Mouse (Mus musculus) forebrain, postnatal 0 days (tissue): Measurements from ENCODE around the gene Txnrd1. TPM values are rescaled to one million over a fixed set of nuclear protein-coding genes. Genes with fewer than 3 reads are reported as not detected.
A peak's percentile ranks its signal among the peaks of the same experiment; 100 is the strongest.

Experiments
- ATAC-seq: fragments of 200-750 bp; cut with Nextera tagmentation; 2 replicates; pipeline ENCODE4 v1.8.0; 2017; ENCODE audit warnings: mild to moderate bottlenecking, moderate library complexity
- DNase-seq: peaks from one replicate; pipeline ENCODE4 v3.0.0-alpha.2; 2015
- H3K27ac ChIP-seq: fragments of 300-500 bp; sonication (generic); 2 replicates; pipeline ENCODE4 v1.5.1; 2014; ENCODE audit warnings: low read depth, mild to moderate bottlenecking, antibody characterized with exemption, low read length, moderate library complexity, mixed read lengths
- H3K27me3 ChIP-seq: fragments of 300-500 bp; sonication (generic); 2 replicates; pipeline ENCODE4 v1.6.1; 2014; ENCODE audit warnings: mild to moderate bottlenecking, low read length, mixed read lengths; ENCODE audit not compliant: insufficient read depth
- H3K36me3 ChIP-seq: fragments of 300-500 bp; sonication (generic); 2 replicates; pipeline ENCODE4 v1.6.1; 2014; ENCODE audit warnings: mild to moderate bottlenecking, moderate library complexity; ENCODE audit not compliant: insufficient read depth
- H3K4me1 ChIP-seq: fragments of 300-500 bp; sonication (generic); 2 replicates; pipeline ENCODE4 v1.6.1; 2014; ENCODE audit warnings: antibody characterized with exemption; ENCODE audit not compliant: insufficient read depth
- H3K4me2 ChIP-seq: fragments of 300-500 bp; sonication (generic); 2 replicates; pipeline ENCODE4 v1.6.1; 2014; ENCODE audit warnings: low read depth, mild to moderate bottlenecking, moderate library complexity
- H3K4me3 ChIP-seq: fragments of 300-500 bp; sonication (generic); 2 replicates; pipeline ENCODE4 v1.5.1; 2014; ENCODE audit warnings: low read depth, low read length, mixed read lengths
- H3K9ac ChIP-seq: fragments of 300-500 bp; sonication (generic); 2 replicates; pipeline ENCODE4 v1.6.1; 2014; ENCODE audit warnings: mild to moderate bottlenecking
- H3K9me3 ChIP-seq: fragments of 300-500 bp; sonication (generic); 2 replicates; pipeline ENCODE4 v1.6.1; 2016; ENCODE audit warnings: low read length
- CTCF ChIP-seq: sonication (generic); IDR thresholded peaks from 2 replicates; pipeline ENCODE4 v1.5.1; 2016; ENCODE audit warnings: antibody characterized with exemption, control low read depth, low read depth
- WGBS: fragments of 180-500 bp; shearing (Covaris S2); extraction: QIAGEN DNeasy Blood & Tissue Kit; methylation state at CpG from one replicate; pipeline ENCODE4 v1.1.7; 2014; 5-methylcytosine and 5-hydroxymethylcytosine counted together
- polyA plus RNA-seq: library from polyadenylated mRNA; unstranded; fragments of >200 nt; fragmentation: Nextera tagmentation; extraction: Ambion mirVana; gene quantifications from 2 replicates; pipeline ENCODE4 v1.2.1, GENCODE M21; 2015
- total RNA-seq: library from RNA; depleted of rRNA; stranded (reverse); fragments of >200 nt; gene quantifications from 2 replicates; pipeline ENCODE4 v1.2.3, GENCODE M21; 2014

Txnrd1 gene
- total and polyA plus RNA-seq, 2 experiments from 2014 or later = 81.5 to 108 TPM

- H3K4me3 ChIP-seq = no peak overlapping the region
- TF ChIP-seq CTCF = peak; percentile 88
- H3K4me2 ChIP-seq = peak overlapping the region; percentile 37
- 13% methylated on average over 9 of the region's 9 CpGs for WGBS
- peak; percentile 42; the same call in 1 of the 2 replicates for ATAC-seq
- no peaks in the 10 kb centered on the region for H3K9me3 ChIP-seq
- H3K36me3 ChIP-seq = no peaks in the 10 kb centered on the region
- no peaks in the 10 kb centered on the region for H3K27me3 ChIP-seq
- peak; percentile 87 for DNase-seq
- peaks cover 4% of the 10 kb centered on the region; the same call in 1 of the 2 replicates for H3K4me1 ChIP-seq
- H3K27ac ChIP-seq = no peak overlapping the region
- H3K9ac ChIP-seq = no peak overlapping the region
These were observed 75.6 kb downstream of the Txnrd1 start for GRCm38 (mm10) chr10:82909382-82909781.

GRCm38 (mm10) chr10:82910198-82910597, 76.4 kb downstream of the Txnrd1 start:
- Histone ChIP-seq H3K27me3 (no peaks in the 10 kb centered on the region), H3K4me1 (peaks cover 4% of the 10 kb centered on the region; the same call in 1 of the 2 replicates), H3K36me3 (no peaks in the 10 kb centered on the region), H3K9me3 (no peaks in the 10 kb centered on the region), H3K9ac (no peak overlapping the region), H3K27ac (no peak overlapping the region), H3K4me2 (no peak overlapping the region), H3K4me3 (no peak overlapping the region)
- WGBS = 72% methylated on average over 3 of the region's 3 CpGs
- ATAC-seq (no peak), DNase-seq (no peak)
- peak; percentile 58 for TF ChIP-seq CTCF

GRCm38 (mm10) chr10:82913238-82913637, 79.5 kb downstream of the Txnrd1 start:
- Histone ChIP-seq H3K27ac (no peak overlapping the region), H3K36me3 (no peaks in the 10 kb centered on the region), H3K9ac (no peak overlapping the region), H3K27me3 (no peaks in the 10 kb centered on the region), H3K4me3 (no peak overlapping the region), H3K4me2 (no peak overlapping the region), H3K9me3 (no peaks in the 10 kb centered on the region), H3K4me1 (peaks cover 4% of the 10 kb centered on the region; the same call in 1 of the 2 replicates)
- no peak for TF ChIP-seq CTCF
- WGBS = 86% methylated on average over 4 of the region's 4 CpGs
- no peak for ATAC-seq
- DNase-seq = no peak

GRCm38 (mm10) chr10:82913772-82914171, 80.0 kb downstream of the Txnrd1 start:
- H3K4me2 ChIP-seq = no peak overlapping the region
- no peak for DNase-seq
- H3K4me3 ChIP-seq = no peak overlapping the region
- no peak for ATAC-seq
- H3K27me3 ChIP-seq = no peaks in the 10 kb centered on the region
- no peaks in the 10 kb centered on the region for H3K36me3 ChIP-seq
- 89% methylated on average over 6 of the region's 6 CpGs for WGBS
- TF ChIP-seq CTCF = no peak
- no peak overlapping the region for H3K27ac ChIP-seq
- H3K4me1 ChIP-seq = peaks cover 4% of the 10 kb centered on the region; the same call in 1 of the 2 replicates
- H3K9me3 ChIP-seq = no peaks in the 10 kb centered on the region
- no peak overlapping the region for H3K9ac ChIP-seq

DNA sequence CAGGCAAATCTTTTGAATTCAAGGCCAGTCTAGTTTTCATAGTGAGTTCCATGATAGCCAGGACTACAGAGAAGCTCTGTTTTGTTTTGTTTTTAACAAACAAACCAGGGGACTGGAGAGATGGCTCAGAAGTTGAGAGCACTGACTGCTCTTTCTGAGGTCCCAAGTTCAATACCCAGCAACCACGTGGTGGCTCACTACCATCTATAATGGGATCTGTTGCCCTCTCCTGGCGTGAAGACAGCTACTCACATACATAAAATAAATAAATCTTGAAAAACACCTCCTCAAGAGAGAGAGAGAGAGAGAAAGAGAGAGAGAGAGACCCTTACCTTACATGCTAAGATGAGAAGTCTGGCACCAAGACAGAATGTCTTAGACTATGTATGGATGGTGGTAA, 84.9 kb downstream of the Txnrd1 start:
- no peaks in the 10 kb centered on the region for H3K4me1 ChIP-seq
- H3K9me3 ChIP-seq = no peaks in the 10 kb centered on the region
- no peak overlapping the region for H3K9ac ChIP-seq
- TF ChIP-seq CTCF = no peak
- no peak overlapping the region for H3K4me2 ChIP-seq
- ATAC-seq = no peak
- H3K36me3 ChIP-seq = no peaks in the 10 kb centered on the region
- DNase-seq = no peak
- no peak overlapping the region for H3K27ac ChIP-seq
- 76% methylated on average over 2 of the region's 2 CpGs for WGBS
- no peak overlapping the region for H3K4me3 ChIP-seq
- no peaks in the 10 kb centered on the region for H3K27me3 ChIP-seq

- DNase-seq (no peak), ATAC-seq (no peak)
- H3K36me3 ChIP-seq = no peaks in the 10 kb centered on the region
- no peaks in the 10 kb centered on the region for H3K27me3 ChIP-seq
- no peak overlapping the region for H3K4me3 ChIP-seq
- no peak for TF ChIP-seq CTCF
- H3K9ac ChIP-seq = no peak overlapping the region
- no peaks in the 10 kb centered on the region for H3K4me1 ChIP-seq
- H3K27ac ChIP-seq = no peak overlapping the region
- no peaks in the 10 kb centered on the region for H3K9me3 ChIP-seq
- WGBS = 64% methylated on average over 4 of the region's 4 CpGs
- no peak overlapping the region for H3K4me2 ChIP-seq
These were observed 85.7 kb downstream of the Txnrd1 start for GRCm38 (mm10) chr10:82919404-82919980.

- Histone ChIP-seq H3K4me3 (no peak overlapping the region), H3K9ac (no peak overlapping the region), H3K36me3 (no peaks in the 10 kb centered on the region), H3K4me1 (no peaks in the 10 kb centered on the region), H3K4me2 (no peak overlapping the region), H3K27me3 (no peaks in the 10 kb centered on the region), H3K9me3 (no peaks in the 10 kb centered on the region), H3K27ac (no peak overlapping the region)
- TF ChIP-seq CTCF = no peak
- WGBS = 82% methylated on average over 3 of the region's 3 CpGs
- ATAC-seq (no peak), DNase-seq (no peak)
These were observed 89.8 kb downstream of the Txnrd1 start for GRCm38 (mm10) chr10:82923547-82923946.
